Mouse (Mus musculus) ES-E14 (cell line): ENCODE results near the gene Gm43720.

ENCODE experiments used
- CHD2 ChIP-seq: IDR thresholded peaks from 2 replicates; pipeline ENCODE4 v1.6.1; 2014; ENCODE audit warnings: mild to moderate bottlenecking, low read depth, low read length, inconsistent platforms
- ZNF384 ChIP-seq: IDR thresholded peaks from 2 replicates; pipeline ENCODE4 v1.6.1; 2012; ENCODE audit warnings: low read depth, low read length, inconsistent platforms

- TF ChIP-seq CHD2 (no peak), ZNF384 (no peak)
These were observed 8.5 kb downstream of the Gm43720 start for GRCm38 (mm10) chr5:138271232-138271631.
